ENCODE assay signal across 34 mouse cellular contexts in genomic region chr17:8277266-8277665, GRCm38 (mm10). TPM values are rescaled to one million over a fixed set of nuclear protein-coding genes. Genes with fewer than 3 reads are reported as not detected.
DNase-seq lines count a peak whose midpoint lies in the region; ATAC-seq and TF ChIP-seq lines count a peak whose summit lies in the region.
"Had no signal": no experiment of that assay in that cellular context is flagged by ENCODE, and none has a peak within 500 bp of the region (broad histone marks: within the 10 kb centered on the region; RNA-seq: fewer than 3 reads in every experiment).

No protein-coding gene starts in this region.

- WGBS in liver, adult 2 months: 17% methylated on average over 3 of the region's 3 CpGs
- 92% methylated on average over 3 of the region's 3 CpGs for WGBS in liver, embryonic 11.5 days
- WGBS in heart, adult 2 months: 75% methylated on average over 3 of the region's 3 CpGs

- no peak for TF ChIP-seq CTCF in liver, adult 2 months (IDR thresholded peaks at IDR 0.05; ENCODE audit: low read depth, low read length)
- TF ChIP-seq CTCF in heart, adult 2 months (IDR thresholded peaks at IDR 0.05): no peak

- TF ChIP-seq POLR2A in liver, adult 2 months (IDR thresholded peaks at IDR 0.05; ENCODE audit: extremely low read depth, insufficient read depth, low read length): no peak
- TF ChIP-seq POLR2A in heart, adult 2 months (IDR thresholded peaks at IDR 0.05; ENCODE audit: insufficient read depth, low read depth, low read length): no peak

- intact Hi-C loops in heart, adult 2 months (cut with DNase I): no loop called here

- no peak for TF ChIP-seq EP300 in heart, adult 2 months (IDR thresholded peaks at IDR 0.05; ENCODE audit: insufficient read depth, low read depth, low read length)

- peaks cover 26% of the 10 kb centered on the region for H3K4me1 ChIP-seq in liver, adult 2 months (ENCODE audit: control insufficient read depth, insufficient read depth, low read length)
- H3K4me1 ChIP-seq in liver, embryonic 11.5 days (replicated peaks; ENCODE audit: control insufficient read depth, insufficient read depth, low read length): 0 out of 2 replicates have a peak, but pooled peaks cover 2% of the 10 kb centered on the region
- no peaks in the 10 kb centered on the region for H3K4me1 ChIP-seq in heart, adult 2 months (ENCODE audit: control insufficient read depth, insufficient read depth, low read length)
- H3K4me1 ChIP-seq: embryonic facial prominence, embryonic 12.5 days; embryonic facial prominence, embryonic 15.5 days had no signal

- no peak overlapping the region for H3K9ac ChIP-seq in liver, adult 2 months (ENCODE audit: low read depth, low read length)
- no peak overlapping the region for H3K9ac ChIP-seq in liver, embryonic 11.5 days (ENCODE audit: low read depth, low read length)
- H3K9ac ChIP-seq in heart, adult 2 months (ENCODE audit: low read depth, low read length): no peak overlapping the region
- H3K9ac ChIP-seq: embryonic facial prominence, embryonic 12.5 days; embryonic facial prominence, embryonic 15.5 days; forebrain, postnatal 0 days; heart, embryonic 13.5 days; hindbrain, embryonic 14.5 days had no signal

- H3K36me3 ChIP-seq in liver, adult 2 months (ENCODE audit: control insufficient read depth, insufficient read depth, low read length): no peaks in the 10 kb centered on the region
- no peaks in the 10 kb centered on the region for H3K36me3 ChIP-seq in liver, embryonic 11.5 days (ENCODE audit: control insufficient read depth, insufficient read depth, low read length)
- no peaks in the 10 kb centered on the region for H3K36me3 ChIP-seq in heart, adult 2 months (ENCODE audit: control insufficient read depth, insufficient read depth, low read length)
- H3K36me3 ChIP-seq: embryonic facial prominence, embryonic 12.5 days; embryonic facial prominence, embryonic 15.5 days; heart, embryonic 10.5 days; heart, embryonic 13.5 days had no signal

- H3K79me2 ChIP-seq in liver, adult 2 months (ENCODE audit: control insufficient read depth, insufficient read depth, low read length): no peaks in the 10 kb centered on the region
- no peaks in the 10 kb centered on the region for H3K79me2 ChIP-seq in heart, adult 2 months (replicated peaks; ENCODE audit: control insufficient read depth, insufficient read depth, low read length)

- H3K9me3 ChIP-seq in liver, embryonic 11.5 days (ENCODE audit: control insufficient read depth, low read length): no peaks in the 10 kb centered on the region
- H3K9me3 ChIP-seq: embryonic facial prominence, embryonic 12.5 days; embryonic facial prominence, embryonic 15.5 days; heart, embryonic 10.5 days; heart, embryonic 13.5 days had no signal

- H3K27ac ChIP-seq in liver, adult 2 months (replicated peaks; ENCODE audit: insufficient read depth, low read depth, low read length): no peak overlapping the region
- no peak overlapping the region for H3K27ac ChIP-seq in liver, embryonic 11.5 days (ENCODE audit: low read depth, low read length)
- no peak overlapping the region for H3K27ac ChIP-seq in heart, adult 2 months
- H3K27ac ChIP-seq: embryonic facial prominence, embryonic 12.5 days; embryonic facial prominence, embryonic 15.5 days; heart, embryonic 10.5 days; heart, embryonic 13.5 days; hindbrain, embryonic 14.5 days; hindbrain, postnatal 0 days had no signal

- no peak overlapping the region for H3K4me3 ChIP-seq in liver, adult 2 months (ENCODE audit: insufficient read depth, low read depth, low read length)
- H3K4me3 ChIP-seq in liver, embryonic 11.5 days (ENCODE audit: low read depth, low read length): no peak overlapping the region
- no peak overlapping the region for H3K4me3 ChIP-seq in heart, adult 2 months
- H3K4me3 ChIP-seq: embryonic facial prominence, embryonic 12.5 days; embryonic facial prominence, embryonic 15.5 days; heart, embryonic 10.5 days; heart, embryonic 13.5 days had no signal

- no peaks in the 10 kb centered on the region for H3K27me3 ChIP-seq in liver, adult 2 months (ENCODE audit: control insufficient read depth, insufficient read depth, low read length)
- H3K27me3 ChIP-seq in liver, embryonic 11.5 days (replicated peaks; ENCODE audit: control insufficient read depth, insufficient read depth, low read length): 0 out of 2 replicates have a peak, but pooled peaks cover 3% of the 10 kb centered on the region
- H3K27me3 ChIP-seq in heart, adult 2 months (ENCODE audit: control insufficient read depth, insufficient read depth, low read length): no peaks in the 10 kb centered on the region
- H3K27me3 ChIP-seq: embryonic facial prominence, embryonic 12.5 days; embryonic facial prominence, embryonic 15.5 days; Patski had no signal

- peak; percentile 86 for DNase-seq in liver, adult 2 months (ENCODE audit: extremely low read depth, low read depth, low spot score)
- no peak for DNase-seq in liver, embryonic 11.5 days (ENCODE audit: low spot score)
- DNase-seq in Muller cell, postnatal 12 days (ENCODE audit: inconsistent ontology term): peak; percentile 68
- peak; percentile 31 for DNase-seq in retina, embryonic 14.5 days (ENCODE audit: low spot score)
- DNase-seq in adrenal gland, adult (ENCODE audit: inconsistent age in 2 of 2, low spot score in 1 of 2): no peak
- no peak for DNase-seq in heart, adult 2 months
- DNase-seq: adrenal gland, adult 2 months; adrenal gland, postnatal 14 days; B cell, adult 2 months; cerebellum, adult 11 months; cerebellum, adult 2 months; cerebellum, adult 9-11 months; cerebellum, postnatal 25 days; forebrain, postnatal 0 days; gastrocnemius, postnatal 25 days; heart, adult 18-20 months; heart, postnatal 14 days; heart, postnatal 4 days had no signal

- no peak for ATAC-seq in liver, embryonic 11.5 days (replicated peaks; ENCODE audit: low FRiP score)
- ATAC-seq: CD4-positive, CD25-positive, alpha-beta regulatory T cell, adult 4 months; forebrain, embryonic 14.5 days; forebrain, postnatal 0 days; hindbrain, postnatal 0 days; inflammation-experienced regulatory T-cells, adult 6 months; Patski had no signal

- H3K4me2 ChIP-seq in liver, embryonic 11.5 days: no peak overlapping the region
- H3K4me2 ChIP-seq: embryonic facial prominence, embryonic 12.5 days; embryonic facial prominence, embryonic 15.5 days; heart, embryonic 13.5 days; hindbrain, embryonic 14.5 days had no signal

RNA-seq across cellular contexts. Expression of gene Mpc1, which starts 5.4 kb away (rescaled TPM):
- total RNA-seq in liver, adult 2 months (2014; rRNA removed): 690 and 762 TPM in 2 replicates
- polyA plus RNA-seq in liver, adult 2 months (2012; rRNA removed): 305 and 352 TPM in 2 replicates
- 123 and 129 TPM in 2 replicates for polyA plus RNA-seq in liver, embryonic 11.5 days (2014; fragmentation: Nextera tagmentation; extraction: Ambion mirVana)
- total RNA-seq in heart, adult 2 months (2021): 100 to 1,000 TPM; 699 to 921 TPM
- 643 and 921 TPM in 2 replicates for polyA plus RNA-seq in heart, adult 2 months (2012; rRNA removed)

RNA-seq across cellular contexts. Expression of gene Sft2d1, which starts 33.6 kb away (rescaled TPM):
- 58.4 and 59.7 TPM in 2 replicates for total RNA-seq in liver, adult 2 months (2014; rRNA removed)
- 53.7 and 67.4 TPM in 2 replicates for polyA plus RNA-seq in liver, adult 2 months (2012; rRNA removed)
- polyA plus RNA-seq in liver, embryonic 11.5 days (2014; fragmentation: Nextera tagmentation; extraction: Ambion mirVana): 73.2 and 83.3 TPM in 2 replicates
- total RNA-seq in heart, adult 2 months (2021): 10 to 100 TPM; 13.3 to 17.6 TPM
- polyA plus RNA-seq in heart, adult 2 months (2012; rRNA removed): 32.2 and 34.2 TPM in 2 replicates

RNA-seq across cellular contexts. Expression of gene Ccr6, which starts 41.4 kb away (rescaled TPM):
- 0.60 TPM in 1 of 2 replicates, not detected in the other for total RNA-seq in liver, adult 2 months (2014; rRNA removed)
- polyA plus RNA-seq in liver, adult 2 months (2012; rRNA removed): 0.17 and 0.20 TPM in 2 replicates
- polyA plus RNA-seq in liver, embryonic 11.5 days (2014; fragmentation: Nextera tagmentation; extraction: Ambion mirVana): not detected in 2 replicates
- total RNA-seq in heart, adult 2 months (2021): not detected
- 0.56 and 0.62 TPM in 2 replicates for polyA plus RNA-seq in heart, adult 2 months (2012; rRNA removed)
- total RNA-seq: adrenal gland, adult 2 months; adrenal gland, postnatal 14 days; adrenal gland, postnatal 4 days; common myeloid progenitor, adult 5-6 weeks; forebrain, postnatal 0 days; gastrocnemius, adult 8-10 months; gastrocnemius, postnatal 25 days; heart, postnatal 14 days; heart, postnatal 4 days; hindbrain, postnatal 0 days; MEL had no signal
- polyA plus RNA-seq: cerebellum, adult 2 months; embryonic facial prominence, embryonic 12.5 days; embryonic facial prominence, embryonic 15.5 days; forebrain, embryonic 11.5 days; forebrain, embryonic 14.5 days; forebrain, postnatal 0 days; heart, embryonic 10.5 days; heart, embryonic 13.5 days; hindbrain, embryonic 11.5 days; hindbrain, embryonic 14.5 days; hindbrain, postnatal 0 days; Patski had no signal

RNA-seq across cellular contexts. Expression of gene Prr18, which starts 60.0 kb away (rescaled TPM):
- total RNA-seq in liver, adult 2 months (2014; rRNA removed): 0.09 and 0.27 TPM in 2 replicates
- polyA plus RNA-seq in liver, adult 2 months (2012; rRNA removed): 0.04 and 0.17 TPM in 2 replicates
- 0.05 and 0.13 TPM in 2 replicates for polyA plus RNA-seq in liver, embryonic 11.5 days (2014; fragmentation: Nextera tagmentation; extraction: Ambion mirVana)
- under 1 TPM; 0.07 to 0.13 TPM for total RNA-seq in heart, adult 2 months (2021)
- polyA plus RNA-seq in heart, adult 2 months (2012; rRNA removed): 0.18 and 0.23 TPM in 2 replicates
- polyA plus RNA-seq: CD4-positive, CD25-positive, alpha-beta regulatory T cell, adult 4 months had no signal

Comparison
In these comparisons a context has a peak if more than half of its experiments do, and no peak if none do; other contexts are left out.
1. DNase-seq: peak in liver, adult 2 months (single experiment), Muller cell, postnatal 12 days (single experiment) and retina, embryonic 14.5 days (single experiment); none in liver, embryonic 11.5 days (single experiment), adrenal gland, adult (0 of 2) and heart, adult 2 months (0 of 2).